Mouse (Mus musculus): Measurements from ENCODE around the gene Fam183b.

DNA sequence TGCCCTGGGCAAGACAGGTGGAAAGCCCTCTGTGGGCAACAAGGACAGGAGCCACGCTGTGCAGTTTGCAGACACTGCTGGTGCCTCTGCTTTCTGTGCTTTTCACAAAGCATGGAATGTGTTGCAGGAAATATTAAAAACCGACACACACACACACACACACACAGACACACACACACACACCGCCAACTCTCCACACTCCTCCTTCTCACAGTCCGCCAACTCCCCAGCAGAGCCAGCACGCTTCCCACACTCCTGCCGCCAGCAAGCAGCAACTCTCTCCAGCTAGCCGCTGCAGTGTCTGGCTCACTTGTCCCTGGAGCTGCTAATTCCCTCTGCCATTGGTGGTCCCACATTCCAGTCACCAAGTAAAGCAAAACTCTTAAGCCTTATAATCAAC lies 4.9 kb downstream of the Fam183b start:
- TF ChIP-seq CTCF (IDR thresholded peaks at IDR 0.05) (no peak), POLR2A (IDR thresholded peaks at IDR 0.05; ENCODE audit: insufficient read depth, low read depth, low read length) (no peak), EP300 (IDR thresholded peaks at IDR 0.05; ENCODE audit: insufficient read depth, low read depth, low read length) (no peak)

All from heart, adult 2 months (tissue).